Mouse (Mus musculus) heart, postnatal 0 days (tissue): ENCODE measurements at regions not wholly inside any gene's neighbourhood (a gene's known extent, or its start where the extent isn't known, plus 50 kb on each side); places are given as distances from the start of the nearest gene placed in this dataset.

Experiments used
- CTCF ChIP-seq: IDR thresholded peaks from 2 replicates; pipeline ENCODE4 v1.5.1; 2016; ENCODE audit warnings: antibody characterized with exemption, control low read depth, low read depth
- EP300 ChIP-seq: IDR thresholded peaks from 2 replicates; pipeline ENCODE4 v1.6.1; 2016; ENCODE audit warnings: antibody characterized with exemption, low read depth

GRCm38 (mm10) chr14:47844366-47844765 is 196.1 kb downstream of the Ktn1 start:
- TF ChIP-seq CTCF = no peak
- no peak for TF ChIP-seq EP300
